Mouse (Mus musculus) layer of hippocampus, adult 18-20 months (tissue): ENCODE results near the gene Olfr1402. TPM values are rescaled to one million over a fixed set of nuclear protein-coding genes. Genes with fewer than 3 reads are reported as not detected.
A peak's percentile ranks its signal among the peaks of the same experiment; 100 is the strongest.

ENCODE experiments used
- DNase-seq, 2 experiments: peaks; one replicate each; pipeline ENCODE4 v3.0.0; 2022; ENCODE audit warnings: low spot score in 2 of 2
- long read RNA-seq: library from polyadenylated mRNA; stranded (forward); transcript quantifications from one replicate; pipeline ENCODE4 v2.0.0, GENCODE M21; 2021
- total RNA-seq, 2 experiments: library from RNA; stranded (reverse); gene quantifications; 2 replicates each; pipeline ENCODE4 v1.2.3; 2021

Olfr1402 gene
- not detected for total RNA-seq
- long read RNA-seq: 0 reads

DNA sequence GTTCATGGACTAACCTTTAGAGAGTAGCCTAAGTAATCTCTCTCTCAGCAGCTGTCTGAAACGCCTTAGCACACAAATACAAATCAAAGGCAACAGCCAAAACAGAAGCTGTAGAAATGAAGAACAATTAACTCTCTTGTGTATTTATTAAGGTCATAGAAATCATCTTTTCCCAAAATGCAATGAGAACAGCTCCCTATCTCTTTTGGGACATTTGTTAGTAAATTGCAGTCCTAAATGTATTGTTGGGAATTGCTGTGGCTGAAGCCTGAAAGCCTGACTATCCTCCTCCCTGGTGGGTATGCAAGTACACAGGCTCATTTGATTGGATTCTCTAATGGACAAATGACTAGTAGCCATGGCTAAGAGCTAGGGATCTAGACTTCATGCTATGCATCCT lies at the start of gene Olfr1402:
TSS of gene Olfr1402 (minus strand) at position 101 of the 400 bp plus-strand sequence.
- DNase-seq: no peak

- DNase-seq: no peak
Measured at GRCm38 (mm10) chr3:97455286-97455685, 33.5 kb upstream of the Olfr1402 start.

DNA sequence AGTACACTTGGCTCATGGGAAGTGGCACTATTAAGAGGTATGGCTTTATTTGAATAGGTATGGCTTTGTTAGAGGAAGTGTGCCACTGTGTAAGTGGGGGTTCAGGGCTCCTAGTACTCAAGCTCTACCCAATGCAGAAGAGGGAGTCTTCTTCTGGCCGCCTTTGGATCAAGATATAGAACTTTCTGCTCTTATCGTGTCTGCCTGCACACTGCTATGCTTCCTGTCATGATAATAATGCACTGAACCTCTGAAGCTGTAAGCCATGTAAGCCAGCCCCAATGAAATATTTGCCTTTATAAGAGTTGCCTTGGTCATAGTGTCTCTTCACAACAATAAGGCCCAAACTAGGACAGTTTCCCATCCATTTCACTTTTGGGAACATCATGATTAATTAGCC lies 16.8 kb upstream of the Olfr1402 start:
- no peak for DNase-seq

DNA sequence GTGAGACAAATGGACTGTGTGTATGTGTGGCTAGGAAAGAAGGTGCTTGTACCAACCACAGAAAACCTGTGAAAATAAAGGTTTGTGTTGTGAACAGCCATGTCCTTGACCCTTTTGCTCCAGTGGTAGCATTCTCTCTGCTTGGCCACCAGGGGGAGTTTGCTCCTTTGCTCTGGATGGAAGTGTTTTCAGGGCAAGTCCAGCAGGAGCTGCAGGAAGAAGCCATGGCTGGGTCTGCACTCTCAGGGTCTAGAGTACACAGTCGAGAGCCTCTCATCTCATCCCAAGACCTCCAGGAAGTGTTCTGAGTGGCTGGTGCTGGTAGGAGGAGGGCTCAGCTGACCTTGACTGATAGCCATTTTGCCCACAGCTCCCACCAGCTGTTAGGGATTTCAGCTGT lies 27.5 kb downstream of the Olfr1402 start:
- peak in 1 of 2 experiments; percentile 13 for DNase-seq

- DNase-seq: peak in 1 of 2 experiments; percentile 23
Measured at GRCm38 (mm10) chr3:97393079-97393478, 28.7 kb downstream of the Olfr1402 start.

DNA sequence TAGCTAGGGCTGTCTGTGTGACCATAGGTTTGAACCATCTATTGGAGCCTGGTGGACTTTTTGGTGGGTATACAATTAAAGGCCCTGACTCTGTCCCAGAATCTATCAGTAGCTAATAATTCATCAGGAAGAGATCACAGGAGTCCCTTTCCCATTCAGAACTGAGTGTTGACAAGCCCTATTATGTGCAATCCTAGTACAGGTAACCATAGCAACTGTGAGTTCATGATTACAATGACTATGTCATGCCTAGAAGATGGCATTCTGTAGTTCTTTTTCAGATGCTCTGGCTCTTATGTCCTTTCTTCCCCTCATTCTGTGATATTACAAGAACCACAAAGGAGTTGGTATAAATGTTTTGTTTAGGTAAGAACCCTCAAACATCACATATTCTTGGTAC lies 51.4 kb downstream of the Olfr1402 start:
- no peak for DNase-seq

DNA sequence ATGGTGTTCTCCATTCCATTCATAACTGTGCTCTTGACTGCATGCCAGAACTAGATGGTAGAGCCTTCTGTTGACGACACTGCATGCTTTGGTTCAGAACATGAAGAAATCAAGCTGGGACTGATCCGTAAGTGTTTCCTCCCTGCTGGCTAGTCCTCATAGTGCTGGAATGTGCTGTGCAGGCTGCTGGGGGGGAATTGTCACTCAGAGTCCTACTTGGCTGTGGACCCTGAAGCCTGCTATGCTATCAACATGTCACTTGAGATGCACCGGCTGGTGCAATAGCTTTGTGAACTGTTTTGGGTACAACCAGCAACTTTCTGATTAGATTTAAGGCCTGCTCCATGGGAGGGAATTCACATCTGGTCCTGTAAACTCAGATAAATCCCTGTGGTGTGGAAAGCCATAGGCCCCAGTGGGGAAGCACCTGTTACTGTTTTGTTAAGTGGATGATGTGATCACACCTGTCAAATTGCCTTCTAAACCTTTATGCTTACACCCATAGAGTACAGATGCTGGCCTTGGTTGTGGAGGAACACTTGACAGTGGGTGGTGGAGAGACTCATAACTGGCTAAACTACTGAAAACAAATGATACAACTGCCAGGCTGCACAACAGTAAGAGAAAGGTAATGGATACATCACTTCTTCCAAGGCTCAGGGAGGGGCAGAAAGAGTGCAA lies 58.3 kb downstream of the Olfr1402 start:
- peak in 1 of 2 experiments; percentile 50 for DNase-seq

- no peak for DNase-seq
Measured at GRCm38 (mm10) chr3:97358448-97358847, 63.4 kb downstream of the Olfr1402 start.

Other genes starting within 250 kb of the Olfr1402 start
- gene Bcl9, start 124.1 kb downstream of the Olfr1402 start, total RNA-seq: 10 to 100 TPM; 58.7 to 60.7 TPM
- 10 to 100 TPM; 10.8 to 11.6 TPM for gene Chd1l, start 188.2 kb upstream of the Olfr1402 start, total RNA-seq
- 1 to 10 TPM; 4.4 to 6.7 TPM for gene Fmo5, start 206.8 kb upstream of the Olfr1402 start, total RNA-seq
- 10 to 100 TPM; 35.3 TPM for gene Prkab2, start 236.2 kb upstream of the Olfr1402 start, total RNA-seq